Mouse (Mus musculus) WW6 (cell line): ENCODE measurements around the gene Tm6sf2.

ENCODE experiments used
- DNase-seq: peaks from one replicate; pipeline ENCODE4 v3.0.0-alpha.2; 2013; ENCODE audit warnings: low read depth, low spot score

Gene Tm6sf2

GRCm38 (mm10) chr8:70089296-70089960 lies 16.7 kb downstream of the Tm6sf2 start:
- no peak for DNase-seq

DNA sequence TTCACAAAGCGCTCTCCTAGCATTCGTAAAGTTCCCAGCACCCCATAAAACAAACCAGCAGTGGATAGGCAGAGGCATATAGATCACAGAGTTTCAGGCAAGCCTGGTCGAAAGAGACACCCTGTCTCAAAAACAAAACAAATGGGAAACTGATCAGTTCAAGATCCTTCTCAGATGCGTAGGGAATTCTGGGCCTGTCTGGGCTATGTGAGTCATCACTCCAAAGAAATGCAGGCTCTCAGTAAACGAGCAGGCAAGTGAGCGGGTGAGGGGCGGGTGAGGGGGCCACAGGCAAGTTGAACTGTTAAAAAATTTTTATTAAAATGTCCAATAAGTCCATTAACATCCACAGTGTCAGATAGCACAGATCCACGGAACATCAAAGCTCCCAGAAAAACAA lies 20.1 kb downstream of the Tm6sf2 start:
- no peak for DNase-seq

DNA sequence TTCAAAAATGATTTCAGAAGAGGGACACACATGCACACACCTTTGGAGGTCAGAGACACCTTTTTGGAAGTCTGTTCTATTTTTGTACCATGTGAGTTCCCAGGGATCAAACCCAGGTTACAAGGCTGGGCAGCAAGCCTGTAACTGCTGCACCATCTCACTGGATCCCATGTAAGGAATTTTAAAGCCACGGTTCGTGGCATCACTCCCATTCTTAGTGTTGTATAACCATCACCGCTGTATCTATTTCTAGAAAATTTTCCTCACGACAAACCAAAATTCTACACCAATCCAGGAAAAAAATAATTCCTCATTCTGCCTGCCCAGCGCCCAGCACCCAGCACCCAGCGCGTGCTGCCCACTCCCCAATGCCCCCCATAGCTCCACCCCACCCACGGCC lies 26.6 kb downstream of the Tm6sf2 start:
- DNase-seq = no peak

DNA sequence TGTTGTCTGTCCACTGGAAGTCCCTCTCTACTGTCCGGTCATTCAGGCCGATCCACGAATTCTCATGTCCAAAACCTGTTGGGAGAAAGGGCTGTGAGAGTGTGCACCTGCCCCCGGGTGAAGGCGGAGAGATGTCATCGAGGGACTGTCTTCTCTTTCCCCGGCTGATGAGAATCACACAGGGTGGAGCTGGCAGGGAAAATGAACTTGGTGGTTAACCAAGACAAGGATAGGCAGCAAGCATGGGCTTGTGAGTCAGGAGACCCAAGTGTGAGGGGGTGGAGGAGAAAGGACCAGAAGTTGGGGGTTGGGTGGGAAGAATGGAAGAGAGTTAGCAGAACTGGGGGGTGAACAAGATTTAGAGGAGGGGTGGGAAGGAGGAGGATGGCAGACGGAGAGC lies 27.5 kb downstream of the Tm6sf2 start:
- DNase-seq = no peak

DNA sequence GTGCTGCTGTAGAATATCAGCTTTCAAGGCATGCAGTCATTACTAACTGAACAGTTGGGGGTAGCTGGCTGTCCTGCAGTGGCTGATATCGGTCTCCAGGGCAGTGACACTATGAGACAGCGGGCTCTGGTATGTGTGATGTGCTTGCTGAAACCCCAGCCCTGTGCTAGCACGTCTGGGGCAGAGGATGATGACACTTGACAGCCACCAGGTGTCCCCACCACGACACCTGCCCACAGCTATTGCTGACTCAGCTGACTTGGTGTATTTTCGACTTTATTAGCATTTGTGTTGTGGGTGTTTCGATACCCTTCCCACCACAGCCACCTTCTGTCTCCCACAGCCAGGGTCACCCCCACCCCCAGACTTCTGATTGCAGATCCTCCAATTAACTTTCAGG lies 31.8 kb downstream of the Tm6sf2 start:
- no peak for DNase-seq

- DNase-seq = no peak
Observed at GRCm38 (mm10) chr8:70104922-70105321, 32.2 kb downstream of the Tm6sf2 start.

GRCm38 (mm10) chr8:70110451-70110850 lies 37.7 kb downstream of the Tm6sf2 start:
- no peak for DNase-seq

GRCm38 (mm10) chr8:70111192-70111795 lies 38.6 kb downstream of the Tm6sf2 start:
- no peak for DNase-seq

GRCm38 (mm10) chr8:70112401-70113016 lies 39.8 kb downstream of the Tm6sf2 start:
- DNase-seq = no peak

- no peak for DNase-seq
Observed at GRCm38 (mm10) chr8:70114488-70114887, 41.8 kb downstream of the Tm6sf2 start.

- DNase-seq = no peak
Observed at GRCm38 (mm10) chr8:70114892-70115291, 42.2 kb downstream of the Tm6sf2 start.

DNA sequence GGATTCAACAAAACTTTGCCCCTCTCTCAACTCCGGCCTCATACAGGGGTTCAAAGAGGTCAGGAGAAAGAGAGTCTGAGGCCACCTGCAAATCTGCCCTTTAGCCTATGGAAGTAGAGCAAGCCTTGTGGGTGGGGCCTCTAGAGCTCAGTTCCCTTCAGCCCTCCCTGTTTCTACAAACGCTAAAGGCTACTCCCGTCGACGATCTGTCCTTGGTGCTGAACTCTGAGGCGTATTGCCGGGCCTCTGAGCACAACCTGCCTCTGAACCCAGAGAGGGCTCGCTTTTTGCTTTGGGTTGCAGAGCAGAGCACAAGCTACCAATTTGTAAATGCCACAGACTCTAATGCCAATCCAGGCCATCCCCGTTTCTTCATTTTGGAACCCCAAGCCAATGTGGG lies 44.9 kb downstream of the Tm6sf2 start:
- DNase-seq = no peak

- no peak for DNase-seq
Observed at GRCm38 (mm10) chr8:70118726-70119700, 46.3 kb downstream of the Tm6sf2 start.

GRCm38 (mm10) chr8:70120667-70121066 lies 47.9 kb downstream of the Tm6sf2 start, which contains the start of gene Ncan:
TSS of gene Ncan (minus strand) at chr8:70120873.
- peak; percentile 79 for DNase-seq

GRCm38 (mm10) chr8:70122863-70123262 lies 50.1 kb downstream of the Tm6sf2 start:
- no peak for DNase-seq

DNA sequence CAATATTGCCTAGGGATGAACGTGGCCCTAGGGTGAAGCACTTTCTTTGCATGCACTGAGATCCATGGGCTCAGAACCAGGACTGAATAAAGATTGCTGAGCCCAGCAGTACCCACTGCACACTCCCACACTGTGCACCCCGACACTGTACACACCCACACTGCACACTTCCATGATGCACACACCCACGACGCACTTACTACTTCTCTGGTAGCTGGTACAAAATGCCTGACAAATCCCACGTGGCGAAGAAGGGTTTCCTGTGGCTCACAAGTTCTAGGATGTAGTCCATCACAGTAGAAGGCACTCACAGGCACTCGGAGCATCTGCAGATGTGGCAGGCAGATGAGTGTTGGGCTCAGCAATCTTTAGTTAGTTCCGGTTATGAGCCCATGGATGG lies 52.3 kb downstream of the Tm6sf2 start:
- DNase-seq = no peak

GRCm38 (mm10) chr8:70128435-70128834 lies 55.7 kb downstream of the Tm6sf2 start:
- no peak for DNase-seq

DNA sequence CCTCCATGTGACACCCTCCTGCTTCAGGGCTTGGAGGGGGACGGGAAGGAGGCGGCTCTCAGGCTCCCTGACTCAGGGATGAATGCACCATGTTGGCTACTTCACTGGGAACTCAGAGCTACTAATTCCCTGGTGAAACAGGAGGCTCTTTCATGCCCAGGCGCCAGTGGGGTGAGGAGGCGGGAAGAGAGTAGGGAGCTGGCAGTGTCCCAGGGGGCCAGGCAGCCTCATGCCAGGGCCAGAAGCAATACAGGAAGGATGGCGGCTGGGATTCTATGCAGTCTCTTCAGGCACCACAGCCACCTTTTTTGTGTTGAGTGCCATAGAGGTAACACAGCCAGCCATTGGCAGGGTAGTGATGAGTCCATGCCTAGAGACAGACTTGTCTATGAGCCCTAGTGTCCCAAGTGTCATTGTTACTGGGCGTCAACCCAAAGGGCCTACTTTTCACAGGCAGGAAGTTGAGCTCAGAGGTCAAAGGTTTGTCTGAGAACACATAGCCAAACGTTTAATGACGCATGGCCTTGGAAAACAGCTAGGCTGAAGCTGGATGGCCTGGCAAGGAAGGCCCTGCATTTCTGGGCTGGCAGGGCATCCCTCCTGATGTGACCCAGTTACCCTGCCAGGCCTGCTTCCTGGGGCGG lies 56.7 kb downstream of the Tm6sf2 start:
- no peak for DNase-seq
